8 mouse cellular contexts compared by ENCODE assay signal in genomic region chr2:120970045-120970539, GRCm38 (mm10). TPM values are rescaled to one million over a fixed set of nuclear protein-coding genes. Genes with fewer than 3 reads are reported as not detected.
DNase-seq lines count a peak whose midpoint lies in the region; ATAC-seq and TF ChIP-seq lines count a peak whose summit lies in the region.

No protein-coding gene starts in this region.

- under 1% methylated on average over 23 of the region's 23 CpGs for WGBS in kidney, embryonic 16.5 days
- 1% methylated on average over 23 of the region's 23 CpGs for WGBS in hindbrain, embryonic 11.5 days
- WGBS in macrophage (ENCODE audit: missing documents): 2% methylated on average over 23 of the region's 23 CpGs

- TF ChIP-seq POLR2A in cortical plate, adult 2 months (IDR thresholded peaks at IDR 0.05; ENCODE audit: extremely low read depth, insufficient read depth, low read length): no peak

- TF ChIP-seq CTCF in G1E (IDR thresholded peaks at IDR 0.05; ENCODE audit: low read depth, low read length): no peak
- no peak for TF ChIP-seq CTCF in cortical plate, adult 2 months (IDR thresholded peaks at IDR 0.05; ENCODE audit: extremely low read depth, insufficient read depth, low read length)

- H3K4me3 ChIP-seq in kidney, embryonic 16.5 days (ENCODE audit: low read length): peak overlapping the region; percentile 86
- H3K4me3 ChIP-seq in G1E (ENCODE audit: low read depth, low read length): peak overlapping the region; percentile 89
- peak overlapping the region; percentile 70 for H3K4me3 ChIP-seq in cortical plate, adult 2 months (ENCODE audit: insufficient read depth, low read length)
- peak overlapping the region; percentile 67 for H3K4me3 ChIP-seq in hindbrain, embryonic 11.5 days (ENCODE audit: low read depth, low read length)
- H3K4me3 ChIP-seq in macrophage (ENCODE audit: inconsistent target): peak overlapping the region; percentile 88

- H3K9ac ChIP-seq in kidney, embryonic 16.5 days (replicated peaks; ENCODE audit: low read length): peak overlapping the region; percentile 92
- H3K9ac ChIP-seq in hindbrain, embryonic 11.5 days (ENCODE audit: low read depth, low read length): peak overlapping the region; percentile 79

- H3K9me3 ChIP-seq in kidney, embryonic 16.5 days (ENCODE audit: low read length): no peaks in the 10 kb centered on the region
- no peaks in the 10 kb centered on the region for H3K9me3 ChIP-seq in G1E (replicated peaks)
- H3K9me3 ChIP-seq in hindbrain, embryonic 11.5 days (ENCODE audit: control insufficient read depth, low read length): no peaks in the 10 kb centered on the region

- no peak for DNase-seq in kidney, adult 9 months
- DNase-seq in G1E (ENCODE audit: low spot score): peak; percentile 10
- DNase-seq in hindbrain, embryonic 11.5 days (ENCODE audit: low spot score): no peak
- DNase-seq in right cerebral cortex, postnatal 36 days (ENCODE audit: low spot score in 2 of 2): no peak
- no peak for DNase-seq in layer of hippocampus, postnatal 25 days (ENCODE audit: extremely low spot score in 1 of 2, low spot score in 1 of 2)

- H3K36me3 ChIP-seq in kidney, embryonic 16.5 days (ENCODE audit: insufficient read depth, low read length): no peaks in the 10 kb centered on the region
- H3K36me3 ChIP-seq in G1E (replicated peaks) (peaks cover 19% of the 10 kb centered on the region), macrophage (ENCODE audit: inconsistent target) (no peaks in the 10 kb centered on the region)
- no peaks in the 10 kb centered on the region for H3K36me3 ChIP-seq in hindbrain, embryonic 11.5 days (ENCODE audit: control insufficient read depth, insufficient read depth, low read length)

- H3K27me3 ChIP-seq in kidney, embryonic 16.5 days (ENCODE audit: insufficient read depth, low read length): no peaks in the 10 kb centered on the region
- H3K27me3 ChIP-seq in G1E (ENCODE audit: insufficient read depth, low read length): no peaks in the 10 kb centered on the region
- H3K27me3 ChIP-seq in hindbrain, embryonic 11.5 days (ENCODE audit: control insufficient read depth, insufficient read depth, low read length): no peaks in the 10 kb centered on the region

- H3K4me2 ChIP-seq in kidney, embryonic 16.5 days (replicated peaks; ENCODE audit: low read depth, low read length): peak overlapping the region; percentile 76
- peak overlapping the region; percentile 41 for H3K4me2 ChIP-seq in hindbrain, embryonic 11.5 days (replicated peaks; ENCODE audit: low read depth, low read length)

- H3K4me1 ChIP-seq in kidney, embryonic 16.5 days (ENCODE audit: insufficient read depth, low read length): peaks cover 22% of the 10 kb centered on the region
- H3K4me1 ChIP-seq in G1E (ENCODE audit: insufficient read depth, low read depth, low read length): peaks cover 31% of the 10 kb centered on the region
- H3K4me1 ChIP-seq in cortical plate, adult 2 months (ENCODE audit: control insufficient read depth, insufficient read depth, low read length): peaks cover 3% of the 10 kb centered on the region; the same call in 1 of the 2 replicates
- no peaks in the 10 kb centered on the region for H3K4me1 ChIP-seq in hindbrain, embryonic 11.5 days (replicated peaks; ENCODE audit: control insufficient read depth, insufficient read depth, low read length)

- peak overlapping the region; percentile 88 for H3K27ac ChIP-seq in kidney, embryonic 16.5 days (ENCODE audit: low read length)
- H3K27ac ChIP-seq in cortical plate, adult 2 months (ENCODE audit: insufficient read depth, low read length): no peak overlapping the region
- H3K27ac ChIP-seq in hindbrain, embryonic 11.5 days (ENCODE audit: low read depth, low read length): peak overlapping the region; percentile 75
- H3K27ac ChIP-seq in macrophage: no peak overlapping the region

- ATAC-seq in kidney, embryonic 16.5 days (ENCODE audit: low FRiP score, low TSS enrichment): peak; percentile 50
- ATAC-seq in G1E (ENCODE audit: extremely low read depth, insufficient number of reproducible peaks, low FRiP score, poor library complexity, severe bottlenecking): no peak
- ATAC-seq in hindbrain, embryonic 11.5 days (ENCODE audit: low FRiP score): peak; percentile 80

- peaks cover 52% of the 10 kb centered on the region for H3K79me2 ChIP-seq in macrophage (ENCODE audit: inconsistent target)

RNA-seq across cellular contexts. Expression of gene Ubr1, which starts 0.4 kb away (rescaled TPM):
- polyA plus RNA-seq in kidney, embryonic 16.5 days (2015; fragmentation: Nextera tagmentation; extraction: Ambion mirVana): 27.3 and 31.0 TPM in 2 replicates
- total RNA-seq in G1E (2014; fragmentation: Nextera tagmentation): 49.1 and 49.4 TPM in 2 replicates
- total RNA-seq in G1E (2017): 27.6 and 33.2 TPM in 2 replicates
- polyA plus RNA-seq in G1E (2012): 19.7 and 26.5 TPM in 2 replicates
- 16.2 and 16.5 TPM in 2 replicates for polyA plus RNA-seq in cortical plate, adult 2 months (2012; rRNA removed)
- 22.3 and 29.8 TPM in 2 replicates for polyA plus RNA-seq in hindbrain, embryonic 11.5 days (2014; fragmentation: Nextera tagmentation; extraction: Ambion mirVana)
- 10 to 100 TPM; 19.4 to 90.0 (median 62.6) TPM for total RNA-seq in macrophage (2018; cell fraction: chromatin; rRNA removed)
- 10 to 100 TPM in 9 of 26 experiments, 1 to 10 TPM in 17; 4.6 to 13.0 (median 9.0) TPM for total RNA-seq in macrophage (2018; cell fraction: cytosol; rRNA removed)
- total RNA-seq in macrophage (2018; cell fraction: nucleus; rRNA removed): 10 to 100 TPM; 11.8 to 49.6 (median 25.7) TPM
- polyA plus RNA-seq in macrophage (2018): 5.4 to 7.0 TPM (median 7.0 TPM) in 3 replicates
- 10 to 100 TPM; 42.0 to 46.7 TPM for total RNA-seq in layer of hippocampus, postnatal 25 days (2021)

RNA-seq across cellular contexts. Expression of gene Tmem62, which starts 6.7 kb away (rescaled TPM):
- 5.3 and 5.8 TPM in 2 replicates for polyA plus RNA-seq in kidney, embryonic 16.5 days (2015; fragmentation: Nextera tagmentation; extraction: Ambion mirVana)
- total RNA-seq in G1E (2014; fragmentation: Nextera tagmentation) (16.9 and 22.8 TPM in 2 replicates), G1E (2017) (16.7 and 19.5 TPM in 2 replicates)
- polyA plus RNA-seq in G1E (2012) (1.7 and 2.1 TPM in 2 replicates), macrophage (2018) (9.6 to 11.4 TPM (median 10.7 TPM) in 3 replicates)
- 29.2 and 29.4 TPM in 2 replicates for polyA plus RNA-seq in cortical plate, adult 2 months (2012; rRNA removed)
- polyA plus RNA-seq in hindbrain, embryonic 11.5 days (2014; fragmentation: Nextera tagmentation; extraction: Ambion mirVana): 5.7 and 5.8 TPM in 2 replicates
- total RNA-seq in macrophage (2018; cell fraction: chromatin; rRNA removed): 10 to 100 TPM in 16 of 26 experiments, 1 to 10 TPM in 10; 2.0 to 72.9 (median 15.9) TPM
- 10 to 100 TPM in 7 of 26 experiments, 1 to 10 TPM in 19; 5.2 to 15.1 (median 8.4) TPM for total RNA-seq in macrophage (2018; cell fraction: cytosol; rRNA removed)
- 10 to 100 TPM in 16 of 26 experiments, 1 to 10 TPM in 10; 2.4 to 22.7 (median 10.5) TPM for total RNA-seq in macrophage (2018; cell fraction: nucleus; rRNA removed)
- total RNA-seq in layer of hippocampus, postnatal 25 days (2021): 10 to 100 TPM; 21.8 to 27.5 TPM

RNA-seq across cellular contexts. Expression of gene Ccndbp1, which starts 38.1 kb away (rescaled TPM):
- polyA plus RNA-seq in kidney, embryonic 16.5 days (2015; fragmentation: Nextera tagmentation; extraction: Ambion mirVana): 49.3 and 55.6 TPM in 2 replicates
- 53.7 and 55.4 TPM in 2 replicates for total RNA-seq in G1E (2014; fragmentation: Nextera tagmentation)
- 66.2 and 70.5 TPM in 2 replicates for total RNA-seq in G1E (2017)
- polyA plus RNA-seq in G1E (2012): 8.0 and 14.7 TPM in 2 replicates
- polyA plus RNA-seq in cortical plate, adult 2 months (2012; rRNA removed): 77.8 and 79.9 TPM in 2 replicates
- polyA plus RNA-seq in hindbrain, embryonic 11.5 days (2014; fragmentation: Nextera tagmentation; extraction: Ambion mirVana): 55.4 and 55.6 TPM in 2 replicates
- total RNA-seq in macrophage (2018; cell fraction: chromatin; rRNA removed): 10 to 100 TPM in 24 of 26 experiments, 1 to 10 TPM in 2; 8.6 to 58.5 (median 36.3) TPM
- total RNA-seq in macrophage (2018; cell fraction: cytosol; rRNA removed): 10 to 100 TPM; 28.4 to 41.1 (median 32.7) TPM
- 10 to 100 TPM in 25 of 26 experiments, 1 to 10 TPM in 1; 9.5 to 53.5 (median 24.8) TPM for total RNA-seq in macrophage (2018; cell fraction: nucleus; rRNA removed)
- 34.5 to 42.7 TPM (median 39.1 TPM) in 3 replicates for polyA plus RNA-seq in macrophage (2018)
- 10 to 100 TPM; 58.4 to 58.8 TPM for total RNA-seq in layer of hippocampus, postnatal 25 days (2021)

Comparison
In these comparisons a context has a peak if more than half of its experiments do, and no peak if none do; other contexts are left out.
1. H3K27ac ChIP-seq: peak in kidney, embryonic 16.5 days (single experiment) and hindbrain, embryonic 11.5 days (single experiment); none in cortical plate, adult 2 months (single experiment) and macrophage (single experiment).
2. Peak in every context shown above with its lines, with median percentiles within 50 percentile points of each other: H3K4me3 ChIP-seq.